Mouse (Mus musculus): ENCODE results near the gene Gm9044. TPM values are rescaled to one million over a fixed set of nuclear protein-coding genes. Genes with fewer than 3 reads are reported as not detected.
"Not testable (repeated sequence)": the region's sequence is repeated elsewhere in the genome, so short reads cannot be mapped to it uniquely, and the experiment has no call there.

Gm9044 gene
- polyA plus RNA-seq, 1 experiment from 2014 or later, result not detected

- not testable (repeated sequence) for H3K27ac ChIP-seq (ENCODE audit: low read depth, low read length); H3K27me3 ChIP-seq (ENCODE audit: control insufficient read depth, insufficient read depth, low read length); H3K4me1 ChIP-seq (ENCODE audit: control insufficient read depth, insufficient read depth, low read length); H3K36me3 ChIP-seq (ENCODE audit: control insufficient read depth, insufficient read depth, low read length); H3K4me2 ChIP-seq; H3K9me3 ChIP-seq (replicated peaks; ENCODE audit: control insufficient read depth, low read length); H3K9ac ChIP-seq (ENCODE audit: low read depth, low read length); H3K4me3 ChIP-seq (ENCODE audit: low read depth, low read length); ATAC-seq (replicated peaks; ENCODE audit: insufficient number of reproducible peaks, low FRiP score, low TSS enrichment)
- WGBS (ENCODE audit: insufficient replicate concordance), result 32% methylated on average over 2 of the region's 2 CpGs
Measured at GRCm38 (mm10) chr10:118302133-118302532, 30.1 kb downstream of the Gm9044 start.

GRCm38 (mm10) chr10:118294938-118295337 lies 37.3 kb downstream of the Gm9044 start, which contains the start of gene Iltifb:
TSS of gene Iltifb (minus strand) at chr10:118295038.
- Histone ChIP-seq H3K27ac (ENCODE audit: low read depth, low read length) (no peak within 1 kb of the TSS), H3K4me3 (ENCODE audit: low read depth, low read length) (no peak within 1 kb of the TSS), H3K9ac (ENCODE audit: low read depth, low read length) (no peak within 1 kb of the TSS), H3K9me3 (replicated peaks; ENCODE audit: control insufficient read depth, low read length) (no peaks in the 10 kb centered on the region), H3K27me3 (ENCODE audit: control insufficient read depth, insufficient read depth, low read length) (no peaks in the 10 kb centered on the region), H3K36me3 (ENCODE audit: control insufficient read depth, insufficient read depth, low read length) (no peaks in the 10 kb centered on the region), H3K4me1 (ENCODE audit: control insufficient read depth, insufficient read depth, low read length) (no peaks in the 10 kb centered on the region), H3K4me2 (no peak within 1 kb of the TSS)
- no peak for ATAC-seq (replicated peaks; ENCODE audit: insufficient number of reproducible peaks, low FRiP score, low TSS enrichment)
- WGBS (ENCODE audit: insufficient replicate concordance), result 81% methylated on average over 6 of the region's 6 CpGs

GRCm38 (mm10) chr10:118283016-118283415 lies 49.2 kb downstream of the Gm9044 start:
- H3K9me3 ChIP-seq (replicated peaks; ENCODE audit: control insufficient read depth, low read length); H3K9ac ChIP-seq (ENCODE audit: low read depth, low read length): not testable (repeated sequence)

GRCm38 (mm10) chr10:118282565-118282964 lies 49.6 kb downstream of the Gm9044 start:
- H3K9ac ChIP-seq (ENCODE audit: low read depth, low read length); H3K4me3 ChIP-seq (ENCODE audit: low read depth, low read length); ATAC-seq (replicated peaks; ENCODE audit: insufficient number of reproducible peaks, low FRiP score, low TSS enrichment); H3K27me3 ChIP-seq (ENCODE audit: control insufficient read depth, insufficient read depth, low read length); H3K9me3 ChIP-seq (replicated peaks; ENCODE audit: control insufficient read depth, low read length); H3K27ac ChIP-seq (ENCODE audit: low read depth, low read length); H3K36me3 ChIP-seq (ENCODE audit: control insufficient read depth, insufficient read depth, low read length); H3K4me2 ChIP-seq; H3K4me1 ChIP-seq (ENCODE audit: control insufficient read depth, insufficient read depth, low read length): not testable (repeated sequence)
- WGBS (ENCODE audit: insufficient replicate concordance), result 62% methylated on average over 6 of the region's 7 CpGs

More at GRCm38 (mm10) chr10:118283016-118283415, 49.2 kb downstream of the Gm9044 start:
- H3K4me2 ChIP-seq; H3K36me3 ChIP-seq (ENCODE audit: control insufficient read depth, insufficient read depth, low read length); H3K4me1 ChIP-seq (ENCODE audit: control insufficient read depth, insufficient read depth, low read length); H3K27me3 ChIP-seq (ENCODE audit: control insufficient read depth, insufficient read depth, low read length); ATAC-seq (replicated peaks; ENCODE audit: insufficient number of reproducible peaks, low FRiP score, low TSS enrichment); H3K4me3 ChIP-seq (ENCODE audit: low read depth, low read length); H3K27ac ChIP-seq (ENCODE audit: low read depth, low read length): not testable (repeated sequence)
- WGBS (ENCODE audit: insufficient replicate concordance), result 57% methylated on average over 3 of the region's 5 CpGs

Other genes with a start within 250 kb of the Gm9044 start
- 17.2 and 19.0 TPM in 2 replicates for gene Mdm1, start 190.6 kb downstream of the Gm9044 start, polyA plus RNA-seq (2014; fragmentation: Nextera tagmentation; extraction: Ambion mirVana)
- not detected in 2 replicates for gene Il22, start 127.5 kb downstream of the Gm9044 start, polyA plus RNA-seq (2014; fragmentation: Nextera tagmentation; extraction: Ambion mirVana)
- not detected in 2 replicates for gene Gm32717, start 91.6 kb downstream of the Gm9044 start, polyA plus RNA-seq (2014; fragmentation: Nextera tagmentation; extraction: Ambion mirVana)
- not detected in 2 replicates for gene Gm32802, start 73.7 kb downstream of the Gm9044 start, polyA plus RNA-seq (2014; fragmentation: Nextera tagmentation; extraction: Ambion mirVana)
- gene Iltifb, start 37.4 kb downstream of the Gm9044 start, polyA plus RNA-seq (2014; fragmentation: Nextera tagmentation; extraction: Ambion mirVana), result not detected in 2 replicates
- gene Gm9040, start 5.4 kb downstream of the Gm9044 start, polyA plus RNA-seq (2014; fragmentation: Nextera tagmentation; extraction: Ambion mirVana), result not detected in 2 replicates
- 0.11 TPM in 1 of 2 replicates, not detected in the other for gene Gm9045, start 5.4 kb upstream of the Gm9044 start, polyA plus RNA-seq (2014; fragmentation: Nextera tagmentation; extraction: Ambion mirVana)
- gene Gm9046, start 10.8 kb upstream of the Gm9044 start, polyA plus RNA-seq (2014; fragmentation: Nextera tagmentation; extraction: Ambion mirVana), result not detected in 2 replicates
- gene Gm9048, start 16.3 kb upstream of the Gm9044 start, polyA plus RNA-seq (2014; fragmentation: Nextera tagmentation; extraction: Ambion mirVana), result not detected in 2 replicates
- 0.11 TPM in 1 of 2 replicates, not detected in the other for gene Gm9049, start 21.7 kb upstream of the Gm9044 start, polyA plus RNA-seq (2014; fragmentation: Nextera tagmentation; extraction: Ambion mirVana)
- gene Ifng, start 108.6 kb upstream of the Gm9044 start, polyA plus RNA-seq (2014; fragmentation: Nextera tagmentation; extraction: Ambion mirVana), result not detected in 2 replicates

All from heart, embryonic 11.5 days (tissue).